Mouse (Mus musculus): Measurements from ENCODE around the gene Olfr740. TPM values are rescaled to one million over a fixed set of nuclear protein-coding genes. Genes with fewer than 3 reads are reported as not detected.

Olfr740 gene
- not detected in 2 replicates for polyA plus RNA-seq (2012; rRNA removed)

- no peaks in the 10 kb centered on the region for H3K4me1 ChIP-seq (replicated peaks; ENCODE audit: control insufficient read depth, insufficient read depth, low read length)
- H3K27me3 ChIP-seq (ENCODE audit: control insufficient read depth, insufficient read depth, low read length) = no peaks in the 10 kb centered on the region
- no peak within 1 kb of the TSS for H3K27ac ChIP-seq (ENCODE audit: control insufficient read depth, insufficient read depth, low read length)
- TF ChIP-seq CTCF (IDR thresholded peaks at IDR 0.05; ENCODE audit: borderline replicate concordance, control insufficient read depth, extremely low read depth, insufficient read depth, low read length, poor library complexity) (no peak), POLR2A (IDR thresholded peaks at IDR 0.05; ENCODE audit: control insufficient read depth, extremely low read depth, insufficient read depth, low read length, poor library complexity) (no peak)
- 88% methylated on average over 3 of the region's 3 CpGs for WGBS
- no peaks in the 10 kb centered on the region for H3K36me3 ChIP-seq (ENCODE audit: control insufficient read depth, insufficient read depth, low read length)
- H3K4me3 ChIP-seq (ENCODE audit: control insufficient read depth, insufficient read depth, low read length) = no peak within 1 kb of the TSS
- DNase-seq = no peak
Observed at GRCm38 (mm10) chr14:50445245-50445644, at the start of gene Olfr740. TSS of gene Olfr740 (plus strand) at chr14:50445545.

- 83% methylated on average over 1 of the region's 1 CpGs for WGBS
- no peak for TF ChIP-seq CTCF (IDR thresholded peaks at IDR 0.05; ENCODE audit: borderline replicate concordance, control insufficient read depth, extremely low read depth, insufficient read depth, low read length, poor library complexity)
- TF ChIP-seq POLR2A (IDR thresholded peaks at IDR 0.05; ENCODE audit: control insufficient read depth, extremely low read depth, insufficient read depth, low read length, poor library complexity) = no peak
- H3K27me3 ChIP-seq (ENCODE audit: control insufficient read depth, insufficient read depth, low read length) = no peaks in the 10 kb centered on the region
- no peaks in the 10 kb centered on the region for H3K4me1 ChIP-seq (replicated peaks; ENCODE audit: control insufficient read depth, insufficient read depth, low read length)
- H3K4me3 ChIP-seq (ENCODE audit: control insufficient read depth, insufficient read depth, low read length) = no peak within 1 kb of the TSS
- no peak for DNase-seq
- H3K27ac ChIP-seq (ENCODE audit: control insufficient read depth, insufficient read depth, low read length) = no peak within 1 kb of the TSS
- no peaks in the 10 kb centered on the region for H3K36me3 ChIP-seq (ENCODE audit: control insufficient read depth, insufficient read depth, low read length)
Observed at GRCm38 (mm10) chr14:50407268-50407667, 38.1 kb upstream of the Olfr740 start, which contains the start of gene Olfr738. TSS of gene Olfr738 (plus strand) at chr14:50407568.

- Histone ChIP-seq H3K4me3 (ENCODE audit: control insufficient read depth, insufficient read depth, low read length) (no peak within 1 kb of the TSS), H3K36me3 (ENCODE audit: control insufficient read depth, insufficient read depth, low read length) (no peaks in the 10 kb centered on the region), H3K27ac (ENCODE audit: control insufficient read depth, insufficient read depth, low read length) (no peak within 1 kb of the TSS), H3K4me1 (replicated peaks; ENCODE audit: control insufficient read depth, insufficient read depth, low read length) (no peaks in the 10 kb centered on the region), H3K27me3 (ENCODE audit: control insufficient read depth, insufficient read depth, low read length) (no peaks in the 10 kb centered on the region)
- DNase-seq = no peak
- WGBS = 71% methylated on average over 2 of the region's 2 CpGs
- TF ChIP-seq POLR2A (IDR thresholded peaks at IDR 0.05; ENCODE audit: control insufficient read depth, extremely low read depth, insufficient read depth, low read length, poor library complexity) (no peak), CTCF (IDR thresholded peaks at IDR 0.05; ENCODE audit: borderline replicate concordance, control insufficient read depth, extremely low read depth, insufficient read depth, low read length, poor library complexity) (no peak)
Observed at GRCm38 (mm10) chr14:50418326-50418725, 27.0 kb upstream of the Olfr740 start, which contains the start of gene Olfr739. TSS of gene Olfr739 (plus strand) at chr14:50418626.

GRCm38 (mm10) chr14:50472438-50472837 is 27.1 kb downstream of the Olfr740 start, which contains the start of gene Olfr741:
TSS of gene Olfr741 (plus strand) at chr14:50472738.
- TF ChIP-seq CTCF (IDR thresholded peaks at IDR 0.05; ENCODE audit: borderline replicate concordance, control insufficient read depth, extremely low read depth, insufficient read depth, low read length, poor library complexity) (no peak), POLR2A (IDR thresholded peaks at IDR 0.05; ENCODE audit: control insufficient read depth, extremely low read depth, insufficient read depth, low read length, poor library complexity) (no peak)
- H3K36me3 ChIP-seq (ENCODE audit: control insufficient read depth, insufficient read depth, low read length) = no peaks in the 10 kb centered on the region
- no peak within 1 kb of the TSS for H3K27ac ChIP-seq (ENCODE audit: control insufficient read depth, insufficient read depth, low read length)
- no peak for DNase-seq
- H3K4me1 ChIP-seq (replicated peaks; ENCODE audit: control insufficient read depth, insufficient read depth, low read length) = no peaks in the 10 kb centered on the region
- H3K27me3 ChIP-seq (ENCODE audit: control insufficient read depth, insufficient read depth, low read length) = no peaks in the 10 kb centered on the region
- 72% methylated on average over 2 of the region's 2 CpGs for WGBS
- H3K4me3 ChIP-seq (ENCODE audit: control insufficient read depth, insufficient read depth, low read length) = no peak within 1 kb of the TSS

GRCm38 (mm10) chr14:50478406-50478805 is 33.1 kb downstream of the Olfr740 start:
- TF ChIP-seq POLR2A (IDR thresholded peaks at IDR 0.05; ENCODE audit: control insufficient read depth, extremely low read depth, insufficient read depth, low read length, poor library complexity) = no peak
- no peak for TF ChIP-seq CTCF (IDR thresholded peaks at IDR 0.05; ENCODE audit: borderline replicate concordance, control insufficient read depth, extremely low read depth, insufficient read depth, low read length, poor library complexity)

GRCm38 (mm10) chr14:50503300-50503699 is 58.0 kb downstream of the Olfr740 start, which contains the start of gene Olfr742:
TSS of gene Olfr742 (plus strand) at chr14:50503600.
- WGBS = 58% methylated on average over 2 of the region's 2 CpGs
- Histone ChIP-seq H3K27me3 (ENCODE audit: control insufficient read depth, insufficient read depth, low read length) (no peaks in the 10 kb centered on the region), H3K27ac (ENCODE audit: control insufficient read depth, insufficient read depth, low read length) (no peak within 1 kb of the TSS), H3K36me3 (ENCODE audit: control insufficient read depth, insufficient read depth, low read length) (no peaks in the 10 kb centered on the region), H3K4me1 (replicated peaks; ENCODE audit: control insufficient read depth, insufficient read depth, low read length) (no peaks in the 10 kb centered on the region), H3K4me3 (ENCODE audit: control insufficient read depth, insufficient read depth, low read length) (no peak within 1 kb of the TSS)
- no peak for TF ChIP-seq CTCF (IDR thresholded peaks at IDR 0.05; ENCODE audit: borderline replicate concordance, control insufficient read depth, extremely low read depth, insufficient read depth, low read length, poor library complexity)
- TF ChIP-seq POLR2A (IDR thresholded peaks at IDR 0.05; ENCODE audit: control insufficient read depth, extremely low read depth, insufficient read depth, low read length, poor library complexity) = no peak
- DNase-seq = no peak

More at GRCm38 (mm10) chr14:50478406-50478805, 33.1 kb downstream of the Olfr740 start:
- no peak for DNase-seq
- no peaks in the 10 kb centered on the region for H3K27me3 ChIP-seq (ENCODE audit: control insufficient read depth, insufficient read depth, low read length)
- no peak overlapping the region for H3K27ac ChIP-seq (ENCODE audit: control insufficient read depth, insufficient read depth, low read length)
- no peaks in the 10 kb centered on the region for H3K36me3 ChIP-seq (ENCODE audit: control insufficient read depth, insufficient read depth, low read length)
- WGBS = 79% methylated on average over 2 of the region's 2 CpGs
- no peak overlapping the region for H3K4me3 ChIP-seq (ENCODE audit: control insufficient read depth, insufficient read depth, low read length)
- H3K4me1 ChIP-seq (replicated peaks; ENCODE audit: control insufficient read depth, insufficient read depth, low read length) = no peaks in the 10 kb centered on the region

Other genes with a start within 250 kb of the Olfr740 start
- not detected in 2 replicates for gene Olfr731, start 203.7 kb upstream of the Olfr740 start, polyA plus RNA-seq (2012; rRNA removed)
- gene Olfr732, start 161.3 kb upstream of the Olfr740 start, polyA plus RNA-seq (2012; rRNA removed) = not detected in 2 replicates
- gene Olfr733, start 144.0 kb upstream of the Olfr740 start, polyA plus RNA-seq (2012; rRNA removed) = not detected in 2 replicates
- gene Olfr734, start 118.8 kb upstream of the Olfr740 start, polyA plus RNA-seq (2012; rRNA removed) = not detected in 2 replicates
- gene Olfr735, start 96.7 kb upstream of the Olfr740 start, polyA plus RNA-seq (2012; rRNA removed) = not detected in 2 replicates
- 1.5 and 2.4 TPM in 2 replicates for gene Tlr11, start 87.6 kb upstream of the Olfr740 start, polyA plus RNA-seq (2012; rRNA removed)
- gene Olfr736, start 64.4 kb upstream of the Olfr740 start, polyA plus RNA-seq (2012; rRNA removed) = not detected in 2 replicates
- not detected in 2 replicates for gene Olfr738, start 38.0 kb upstream of the Olfr740 start, polyA plus RNA-seq (2012; rRNA removed)
- gene Olfr739, start 26.9 kb upstream of the Olfr740 start, polyA plus RNA-seq (2012; rRNA removed) = not detected in 2 replicates
- gene Olfr741, start 27.2 kb downstream of the Olfr740 start, polyA plus RNA-seq (2012; rRNA removed) = not detected in 2 replicates
- not detected in 2 replicates for gene Olfr742, start 58.1 kb downstream of the Olfr740 start, polyA plus RNA-seq (2012; rRNA removed)
- gene Olfr743, start 76.3 kb downstream of the Olfr740 start, polyA plus RNA-seq (2012; rRNA removed) = not detected in 2 replicates
- gene Olfr744, start 169.3 kb downstream of the Olfr740 start, polyA plus RNA-seq (2012; rRNA removed) = not detected in 2 replicates
- not detected in 2 replicates for gene Olfr745, start 193.8 kb downstream of the Olfr740 start, polyA plus RNA-seq (2012; rRNA removed)
- gene Olfr746, start 201.5 kb downstream of the Olfr740 start, polyA plus RNA-seq (2012; rRNA removed) = not detected in 2 replicates
- gene Olfr747, start 247.7 kb downstream of the Olfr740 start, polyA plus RNA-seq (2012; rRNA removed) = not detected in 2 replicates

Data from thymus, adult 2 months (tissue).